Mouse (Mus musculus) testis, postnatal 14 days (tissue): ENCODE measurements around the gene B4galt2.

Source experiments
- DNase-seq: peaks from one replicate; pipeline ENCODE4 v3.0.0; 2021; ENCODE audit warnings: low spot score

The B4galt2 gene

GRCm38 (mm10) chr4:117906196-117906595, 22.9 kb upstream of the B4galt2 start:
- no peak for DNase-seq

- no peak for DNase-seq
Observed at GRCm38 (mm10) chr4:117904761-117905160, 21.5 kb upstream of the B4galt2 start.

- DNase-seq = no peak
Observed at GRCm38 (mm10) chr4:117904094-117904493, 20.8 kb upstream of the B4galt2 start.

- no peak for DNase-seq
Observed at GRCm38 (mm10) chr4:117898111-117898510, 14.8 kb upstream of the B4galt2 start.

- DNase-seq = no peak
Observed at GRCm38 (mm10) chr4:117896031-117896430, 12.7 kb upstream of the B4galt2 start.

GRCm38 (mm10) chr4:117895339-117895738, 12.1 kb upstream of the B4galt2 start:
- no peak for DNase-seq

GRCm38 (mm10) chr4:117894601-117895000, 11.3 kb upstream of the B4galt2 start:
- DNase-seq = no peak

GRCm38 (mm10) chr4:117893376-117893775, 10.1 kb upstream of the B4galt2 start:
- DNase-seq = peak; percentile 60

GRCm38 (mm10) chr4:117891738-117892161, 8.5 kb upstream of the B4galt2 start, which contains the start of gene Dph2:
Dph2 (minus strand) TSS chr4:117892032.
- DNase-seq = peak; percentile 86

GRCm38 (mm10) chr4:117890750-117891149, 7.5 kb upstream of the B4galt2 start:
- no peak for DNase-seq

- no peak for DNase-seq
Observed at GRCm38 (mm10) chr4:117890031-117890430, 6.7 kb upstream of the B4galt2 start.

GRCm38 (mm10) chr4:117889471-117889870, 6.2 kb upstream of the B4galt2 start:
- DNase-seq = no peak

GRCm38 (mm10) chr4:117887920-117888319, 4.6 kb upstream of the B4galt2 start:
- DNase-seq = no peak

- DNase-seq = peak; percentile 95
Observed at GRCm38 (mm10) chr4:117887133-117887532, 3.8 kb upstream of the B4galt2 start, which contains the start of gene Atp6v0b. Atp6v0b (minus strand) TSS chr4:117887333.

- peak; percentile 63 for DNase-seq
Observed at GRCm38 (mm10) chr4:117886644-117887043, 3.4 kb upstream of the B4galt2 start.

- no peak for DNase-seq
Observed at GRCm38 (mm10) chr4:117885994-117886393, 2.7 kb upstream of the B4galt2 start.

- no peak for DNase-seq
Observed at GRCm38 (mm10) chr4:117885093-117885492, 1.8 kb upstream of the B4galt2 start.

GRCm38 (mm10) chr4:117884146-117884545, 859 bp upstream of the B4galt2 start:
- DNase-seq = no peak

GRCm38 (mm10) chr4:117878703-117879102, 4.6 kb downstream of the B4galt2 start:
- no peak for DNase-seq

- no peak for DNase-seq
Observed at GRCm38 (mm10) chr4:117878301-117878700, 5.0 kb downstream of the B4galt2 start.

- no peak for DNase-seq
Observed at GRCm38 (mm10) chr4:117873615-117874014, 9.7 kb downstream of the B4galt2 start.

GRCm38 (mm10) chr4:117872471-117872886, 10.8 kb downstream of the B4galt2 start, which contains the start of gene Ccdc24:
Ccdc24 (minus strand) TSS chr4:117872557.
- no peak for DNase-seq

GRCm38 (mm10) chr4:117871787-117872186, 11.5 kb downstream of the B4galt2 start:
- DNase-seq = no peak

GRCm38 (mm10) chr4:117870437-117870836, 12.8 kb downstream of the B4galt2 start:
- DNase-seq = no peak
